Mouse (Mus musculus) liver, postnatal 0 days (tissue): ENCODE data around the gene Macrod2. TPM values are rescaled to one million over a fixed set of nuclear protein-coding genes. Genes with fewer than 3 reads are reported as not detected.

Experiments used
- ATAC-seq: fragments of 200-750 bp; cut with Nextera tagmentation; 2 replicates; pipeline ENCODE4 v1.8.0; 2017; ENCODE audit warnings: mild to moderate bottlenecking, moderate library complexity
- DNase-seq: peaks from one replicate; pipeline ENCODE4 v3.0.0-alpha.2; 2016
- H3K27ac ChIP-seq: fragments of 300-500 bp; sonication (generic); 2 replicates; pipeline ENCODE4 v1.5.1; 2014; ENCODE audit warnings: antibody characterized with exemption, moderate library complexity, mild to moderate bottlenecking, low read depth
- H3K27me3 ChIP-seq: fragments of 300-500 bp; sonication (generic); 2 replicates; pipeline ENCODE4 v1.6.1; 2014; ENCODE audit warnings: low read length, control low read depth, mixed read lengths; ENCODE audit not compliant: insufficient read depth
- H3K36me3 ChIP-seq: fragments of 300-500 bp; sonication (generic); replicated peaks from 2 replicates; pipeline ENCODE4 v1.6.1; 2014; ENCODE audit warnings: mild to moderate bottlenecking, control low read depth, low read length, moderate library complexity, mixed read lengths; ENCODE audit not compliant: insufficient read depth
- H3K4me1 ChIP-seq: fragments of 300-500 bp; sonication (generic); 2 replicates; pipeline ENCODE4 v1.6.1; 2014; ENCODE audit warnings: antibody characterized with exemption, mild to moderate bottlenecking, control low read depth; ENCODE audit not compliant: insufficient read depth
- H3K4me2 ChIP-seq: fragments of 300-500 bp; sonication (generic); 2 replicates; pipeline ENCODE4 v1.6.1; 2014; ENCODE audit warnings: low read depth, mild to moderate bottlenecking, low read length, moderate library complexity, mixed read lengths
- H3K4me3 ChIP-seq: fragments of 300-500 bp; sonication (generic); 2 replicates; pipeline ENCODE4 v1.5.1; 2014; ENCODE audit warnings: low read depth, low read length
- H3K9ac ChIP-seq: fragments of 300-500 bp; sonication (generic); replicated peaks from 2 replicates; pipeline ENCODE4 v1.6.1; 2014; ENCODE audit warnings: mild to moderate bottlenecking, moderate library complexity
- H3K9me3 ChIP-seq: fragments of 300-500 bp; sonication (generic); 2 replicates; pipeline ENCODE4 v1.6.1; 2016; ENCODE audit warnings: mild to moderate bottlenecking, control low read depth, low read length, mixed read lengths
- CTCF ChIP-seq: sonication (generic); IDR thresholded peaks from 2 replicates; pipeline ENCODE4 v1.5.1; 2016; ENCODE audit warnings: antibody characterized with exemption, low read depth
- EP300 ChIP-seq: IDR thresholded peaks from 2 replicates; pipeline ENCODE4 v1.6.1; 2016; ENCODE audit warnings: antibody characterized with exemption, low read depth, mild to moderate bottlenecking
- WGBS: fragments of 180-500 bp; shearing (Covaris S2); extraction: QIAGEN DNeasy Blood & Tissue Kit; methylation state at CpG from one replicate; pipeline ENCODE4 v1.1.7; 2014; ENCODE audit not compliant: insufficient replicate concordance; 5-methylcytosine and 5-hydroxymethylcytosine counted together
- polyA plus RNA-seq: library from polyadenylated mRNA; unstranded; fragments of >200 nt; fragmentation: Nextera tagmentation; extraction: Ambion mirVana; gene quantifications from 2 replicates; pipeline ENCODE4 v1.2.1, GENCODE M21; 2015

Gene Macrod2
- polyA plus RNA-seq, 1 experiment from 2014 or later: 9.3 TPM

GRCm38 (mm10) chr2:141434731-141435570 lies 1039.8 kb downstream of the Macrod2 start:
- TF ChIP-seq EP300: no peak
- no peak for TF ChIP-seq CTCF
- DNase-seq (no peak), ATAC-seq (no peak)
- no peaks in the 10 kb centered on the region for H3K9me3 ChIP-seq
- H3K27ac ChIP-seq: no peak overlapping the region
- no peak overlapping the region for H3K9ac ChIP-seq
- WGBS: 66% methylated on average over 16 of the region's 16 CpGs
- H3K27me3 ChIP-seq: no peaks in the 10 kb centered on the region
- no peak overlapping the region for H3K4me2 ChIP-seq
- no peaks in the 10 kb centered on the region for H3K4me1 ChIP-seq
- no peaks in the 10 kb centered on the region for H3K36me3 ChIP-seq
- H3K4me3 ChIP-seq: no peak overlapping the region

- no peaks in the 10 kb centered on the region for H3K9me3 ChIP-seq
- DNase-seq: no peak
- no peak overlapping the region for H3K4me2 ChIP-seq
- 61% methylated on average over 2 of the region's 2 CpGs for WGBS
- H3K27ac ChIP-seq: no peak overlapping the region
- no peaks in the 10 kb centered on the region for H3K36me3 ChIP-seq
- H3K4me1 ChIP-seq: no peaks in the 10 kb centered on the region
- H3K27me3 ChIP-seq: no peaks in the 10 kb centered on the region
- H3K9ac ChIP-seq: no peak overlapping the region
- no peak overlapping the region for H3K4me3 ChIP-seq
- no peak for TF ChIP-seq CTCF
- TF ChIP-seq EP300: no peak
- ATAC-seq: no peak
These were observed 1046.8 kb downstream of the Macrod2 start for GRCm38 (mm10) chr2:141441896-141442295.

GRCm38 (mm10) chr2:141449078-141449680 lies 1054.1 kb downstream of the Macrod2 start:
- H3K9ac ChIP-seq: no peak overlapping the region
- DNase-seq: no peak
- no peak overlapping the region for H3K4me3 ChIP-seq
- WGBS: 37% methylated on average over 2 of the region's 2 CpGs
- H3K9me3 ChIP-seq: no peaks in the 10 kb centered on the region
- H3K4me2 ChIP-seq: no peak overlapping the region
- H3K27me3 ChIP-seq: no peaks in the 10 kb centered on the region
- ATAC-seq: no peak
- no peaks in the 10 kb centered on the region for H3K36me3 ChIP-seq
- no peaks in the 10 kb centered on the region for H3K4me1 ChIP-seq
- H3K27ac ChIP-seq: no peak overlapping the region
- TF ChIP-seq EP300: no peak
- TF ChIP-seq CTCF: no peak

GRCm38 (mm10) chr2:141463946-141464345 lies 1068.8 kb downstream of the Macrod2 start:
- Histone ChIP-seq H3K9me3 (no peaks in the 10 kb centered on the region), H3K4me1 (no peaks in the 10 kb centered on the region), H3K27ac (no peak overlapping the region), H3K4me2 (no peak overlapping the region), H3K36me3 (no peaks in the 10 kb centered on the region), H3K4me3 (no peak overlapping the region), H3K9ac (no peak overlapping the region), H3K27me3 (no peaks in the 10 kb centered on the region)
- no peak for TF ChIP-seq CTCF
- no peak for TF ChIP-seq EP300
- ATAC-seq: no peak
- WGBS: 71% methylated on average over 1 of the region's 1 CpGs
- no peak for DNase-seq

- DNase-seq: no peak
- H3K9ac ChIP-seq: no peak overlapping the region
- TF ChIP-seq CTCF (no peak), EP300 (no peak)
- no peaks in the 10 kb centered on the region for H3K27me3 ChIP-seq
- WGBS: 82% methylated on average over 1 of the region's 1 CpGs
- H3K4me3 ChIP-seq: no peak overlapping the region
- no peak overlapping the region for H3K4me2 ChIP-seq
- no peak for ATAC-seq
- H3K36me3 ChIP-seq: no peaks in the 10 kb centered on the region
- no peaks in the 10 kb centered on the region for H3K9me3 ChIP-seq
- H3K27ac ChIP-seq: no peak overlapping the region
- H3K4me1 ChIP-seq: no peaks in the 10 kb centered on the region
These were observed 1077.7 kb downstream of the Macrod2 start for GRCm38 (mm10) chr2:141472791-141473190.

- H3K4me2 ChIP-seq: no peak overlapping the region
- 68% methylated on average over 3 of the region's 3 CpGs for WGBS
- no peak for ATAC-seq
These were observed 1082.5 kb downstream of the Macrod2 start for GRCm38 (mm10) chr2:141477585-141477984.

More at GRCm38 (mm10) chr2:141477585-141477984, 1082.5 kb downstream of the Macrod2 start:
- Histone ChIP-seq H3K9ac (no peak overlapping the region), H3K4me1 (no peaks in the 10 kb centered on the region), H3K27me3 (no peaks in the 10 kb centered on the region), H3K27ac (no peak overlapping the region), H3K4me3 (no peak overlapping the region), H3K36me3 (no peaks in the 10 kb centered on the region), H3K9me3 (no peaks in the 10 kb centered on the region)
- TF ChIP-seq EP300 (no peak), CTCF (no peak)
- DNase-seq: no peak
